Mouse (Mus musculus) erythroblast, embryonic 14.5 days (primary cell): ENCODE results near the gene Ddi2. TPM values are rescaled to one million over a fixed set of nuclear protein-coding genes. Genes with fewer than 3 reads are reported as not detected.
A peak's percentile ranks its signal among the peaks of the same experiment; 100 is the strongest.
"Not testable (repeated sequence)": the region's sequence is repeated elsewhere in the genome, so short reads cannot be mapped to it uniquely, and the experiment has no call there.

Experiments used
- H3K27me3 ChIP-seq: 2 replicates; pipeline ENCODE4 v1.6.1; 2012; ENCODE audit warnings: inconsistent platforms; ENCODE audit not compliant: control insufficient read depth
- H3K36me3 ChIP-seq: 2 replicates; pipeline ENCODE4 v1.6.1; 2012; ENCODE audit warnings: mild to moderate bottlenecking, inconsistent platforms; ENCODE audit not compliant: control insufficient read depth
- H3K4me1 ChIP-seq: 2 replicates; pipeline ENCODE4 v1.6.1; 2012; ENCODE audit warnings: inconsistent platforms; ENCODE audit not compliant: control insufficient read depth
- H3K4me3 ChIP-seq: replicated peaks from 2 replicates; pipeline ENCODE3; 2012; ENCODE audit warnings: moderate library complexity, mild to moderate bottlenecking, inconsistent platforms
- H3K9me3 ChIP-seq: 2 replicates; pipeline ENCODE4 v1.6.1; 2012; ENCODE audit warnings: low read length, inconsistent platforms, mixed read lengths; ENCODE audit not compliant: control insufficient read depth
- GATA1 ChIP-seq: IDR thresholded peaks from 2 replicates; pipeline ENCODE4 v1.6.1; 2012; ENCODE audit warnings: low read length, inconsistent platforms, mixed read lengths
- TAL1 ChIP-seq: IDR thresholded peaks from 3 replicates; pipeline ENCODE4 v1.6.1; 2012; ENCODE audit warnings: low read length, inconsistent platforms, mixed read lengths
- polyA plus RNA-seq: library from polyadenylated mRNA; stranded (reverse); fragments of >175 nt; gene quantifications from 2 replicates; pipeline ENCODE4 v1.2.3, GENCODE M21; 2012

Gene Ddi2
- 0.58 and 0.85 TPM in 2 replicates for polyA plus RNA-seq

- peaks cover 39% of the 10 kb centered on the region for H3K36me3 ChIP-seq
- H3K4me1 ChIP-seq: peaks cover 66% of the 10 kb centered on the region
- H3K4me3 ChIP-seq: peak within 1 kb of the TSS; percentile 94
- peaks cover 6% of the 10 kb centered on the region for H3K9me3 ChIP-seq
- TF ChIP-seq TAL1 (no peak), GATA1 (no peak)
- H3K27me3 ChIP-seq: peaks cover 4% of the 10 kb centered on the region
These were observed at the start of gene Ddi2 for GRCm38 (mm10) chr4:141722731-141723672. Ddi2 (minus strand) TSS chr4:141723419.

GRCm38 (mm10) chr4:141773019-141773418 lies 49.8 kb upstream of the Ddi2 start:
- H3K36me3 ChIP-seq: peaks cover 96% of the 10 kb centered on the region
- not testable (repeated sequence) for H3K27me3 ChIP-seq, H3K9me3 ChIP-seq, H3K4me3 ChIP-seq
- peaks cover 47% of the 10 kb centered on the region for H3K4me1 ChIP-seq

GRCm38 (mm10) chr4:141771823-141772222 lies 48.6 kb upstream of the Ddi2 start:
- Histone ChIP-seq H3K27me3 (no peaks in the 10 kb centered on the region), H3K9me3 (no peaks in the 10 kb centered on the region), H3K4me1 (peaks cover 59% of the 10 kb centered on the region), H3K36me3 (peaks cover 98% of the 10 kb centered on the region), H3K4me3 (no peak overlapping the region)
- TF ChIP-seq TAL1: no peak
- TF ChIP-seq GATA1: no peak

- Histone ChIP-seq H3K4me3 (no peak overlapping the region), H3K9me3 (no peaks in the 10 kb centered on the region), H3K27me3 (no peaks in the 10 kb centered on the region), H3K36me3 (peaks cover 84% of the 10 kb centered on the region), H3K4me1 (peaks cover 66% of the 10 kb centered on the region)
- no peak for TF ChIP-seq TAL1
- no peak for TF ChIP-seq GATA1
These were observed 46.4 kb upstream of the Ddi2 start for GRCm38 (mm10) chr4:141769501-141770160.

- TF ChIP-seq GATA1 (no peak), TAL1 (no peak)
- Histone ChIP-seq H3K9me3 (no peaks in the 10 kb centered on the region), H3K36me3 (peaks cover 84% of the 10 kb centered on the region), H3K27me3 (no peaks in the 10 kb centered on the region), H3K4me1 (peaks cover 84% of the 10 kb centered on the region), H3K4me3 (peak overlapping the region; percentile 59)
These were observed 44.3 kb upstream of the Ddi2 start for GRCm38 (mm10) chr4:141767353-141768036.

- peaks cover 85% of the 10 kb centered on the region for H3K36me3 ChIP-seq
- TF ChIP-seq GATA1 (no peak), TAL1 (no peak)
- H3K4me3 ChIP-seq: peak overlapping the region; percentile 59
- no peaks in the 10 kb centered on the region for H3K9me3 ChIP-seq
- no peaks in the 10 kb centered on the region for H3K27me3 ChIP-seq
- H3K4me1 ChIP-seq: peaks cover 85% of the 10 kb centered on the region
These were observed 43.6 kb upstream of the Ddi2 start for GRCm38 (mm10) chr4:141766668-141767352.

- H3K4me3 ChIP-seq: peak overlapping the region; percentile 59
- H3K36me3 ChIP-seq: peaks cover 85% of the 10 kb centered on the region
- no peak for TF ChIP-seq GATA1
- TF ChIP-seq TAL1: no peak
- H3K9me3 ChIP-seq: no peaks in the 10 kb centered on the region
- peaks cover 83% of the 10 kb centered on the region for H3K4me1 ChIP-seq
- H3K27me3 ChIP-seq: no peaks in the 10 kb centered on the region
These were observed 43.1 kb upstream of the Ddi2 start for GRCm38 (mm10) chr4:141766316-141766667.

GRCm38 (mm10) chr4:141765008-141765407 lies 41.8 kb upstream of the Ddi2 start:
- Histone ChIP-seq H3K27me3 (no peaks in the 10 kb centered on the region), H3K9me3 (no peaks in the 10 kb centered on the region), H3K4me1 (peaks cover 81% of the 10 kb centered on the region), H3K36me3 (peaks cover 83% of the 10 kb centered on the region), H3K4me3 (no peak overlapping the region)
- TF ChIP-seq GATA1 (no peak), TAL1 (no peak)

- no peak for TF ChIP-seq GATA1
- no peak for TF ChIP-seq TAL1
- no peaks in the 10 kb centered on the region for H3K9me3 ChIP-seq
- H3K4me1 ChIP-seq: peaks cover 81% of the 10 kb centered on the region
These were observed 40.3 kb upstream of the Ddi2 start for GRCm38 (mm10) chr4:141763476-141763875.

More at GRCm38 (mm10) chr4:141763476-141763875, 40.3 kb upstream of the Ddi2 start:
- Histone ChIP-seq H3K4me3 (no peak overlapping the region), H3K36me3 (peaks cover 82% of the 10 kb centered on the region), H3K27me3 (no peaks in the 10 kb centered on the region)
